Mouse (Mus musculus) stomach, embryonic 14.5 days (tissue): ENCODE results near the gene AY074887. TPM values are rescaled to one million over a fixed set of nuclear protein-coding genes. Genes with fewer than 3 reads are reported as not detected.
A peak's percentile ranks its signal among the peaks of the same experiment; 100 is the strongest.

ENCODE experiments used
- ATAC-seq: fragments of 200-750 bp; cut with Nextera tagmentation; 2 replicates; pipeline ENCODE4 v1.8.0; 2017; ENCODE audit warnings: low read depth, moderate TSS enrichment; ENCODE audit not compliant: insufficient number of reproducible peaks, insufficient read depth, low FRiP score
- H3K27ac ChIP-seq: fragments of 300-500 bp; sonication (generic); 2 replicates; pipeline ENCODE4 v1.5.1; 2014; ENCODE audit warnings: mild to moderate bottlenecking, low read length, moderate library complexity, mixed read lengths
- H3K27me3 ChIP-seq: fragments of 300-500 bp; sonication (generic); 2 replicates; pipeline ENCODE4 v1.6.1; 2014; ENCODE audit warnings: low read length, control low read depth, mixed read lengths; ENCODE audit not compliant: control insufficient read depth, insufficient read depth
- H3K36me3 ChIP-seq: fragments of 300-500 bp; sonication (generic); 2 replicates; pipeline ENCODE4 v1.6.1; 2014; ENCODE audit warnings: mild to moderate bottlenecking, control low read depth, low read length, moderate library complexity, mixed read lengths; ENCODE audit not compliant: control insufficient read depth, insufficient read depth
- H3K4me1 ChIP-seq: fragments of 300-500 bp; sonication (generic); 2 replicates; pipeline ENCODE4 v1.6.1; 2014; ENCODE audit warnings: low read length, control low read depth, mixed read lengths; ENCODE audit not compliant: control insufficient read depth, insufficient read depth
- H3K4me2 ChIP-seq: fragments of 300-500 bp; sonication (generic); replicated peaks from 2 replicates; pipeline ENCODE4 v1.6.1; 2014; ENCODE audit warnings: low read depth, low read length, control low read depth
- H3K4me3 ChIP-seq: fragments of 300-500 bp; sonication (generic); 2 replicates; pipeline ENCODE4 v1.5.1; 2014; ENCODE audit warnings: low read depth, low read length, control low read depth
- H3K9ac ChIP-seq: fragments of 300-500 bp; sonication (generic); replicated peaks from 2 replicates; pipeline ENCODE4 v1.6.1; 2014; ENCODE audit warnings: low read depth, mild to moderate bottlenecking, control low read depth, low read length, moderate library complexity, mixed read lengths
- H3K9me3 ChIP-seq: fragments of 300-500 bp; sonication (generic); 2 replicates; pipeline ENCODE4 v1.6.1; 2016; ENCODE audit warnings: low read depth, low read length, control low read depth; ENCODE audit not compliant: control insufficient read depth
- WGBS: fragments of 180-500 bp; shearing (Covaris S2); extraction: QIAGEN DNeasy Blood & Tissue Kit; methylation state at CpG from one replicate; pipeline ENCODE4 v1.1.7; 2014; 5-methylcytosine and 5-hydroxymethylcytosine counted together
- polyA plus RNA-seq: library from polyadenylated mRNA; unstranded; fragments of >200 nt; fragmentation: Nextera tagmentation; extraction: Ambion mirVana; gene quantifications from 2 replicates; pipeline ENCODE4 v1.2.1, GENCODE M21; 2014

AY074887 gene
- 0.48 and 0.68 TPM in 2 replicates for polyA plus RNA-seq

DNA sequence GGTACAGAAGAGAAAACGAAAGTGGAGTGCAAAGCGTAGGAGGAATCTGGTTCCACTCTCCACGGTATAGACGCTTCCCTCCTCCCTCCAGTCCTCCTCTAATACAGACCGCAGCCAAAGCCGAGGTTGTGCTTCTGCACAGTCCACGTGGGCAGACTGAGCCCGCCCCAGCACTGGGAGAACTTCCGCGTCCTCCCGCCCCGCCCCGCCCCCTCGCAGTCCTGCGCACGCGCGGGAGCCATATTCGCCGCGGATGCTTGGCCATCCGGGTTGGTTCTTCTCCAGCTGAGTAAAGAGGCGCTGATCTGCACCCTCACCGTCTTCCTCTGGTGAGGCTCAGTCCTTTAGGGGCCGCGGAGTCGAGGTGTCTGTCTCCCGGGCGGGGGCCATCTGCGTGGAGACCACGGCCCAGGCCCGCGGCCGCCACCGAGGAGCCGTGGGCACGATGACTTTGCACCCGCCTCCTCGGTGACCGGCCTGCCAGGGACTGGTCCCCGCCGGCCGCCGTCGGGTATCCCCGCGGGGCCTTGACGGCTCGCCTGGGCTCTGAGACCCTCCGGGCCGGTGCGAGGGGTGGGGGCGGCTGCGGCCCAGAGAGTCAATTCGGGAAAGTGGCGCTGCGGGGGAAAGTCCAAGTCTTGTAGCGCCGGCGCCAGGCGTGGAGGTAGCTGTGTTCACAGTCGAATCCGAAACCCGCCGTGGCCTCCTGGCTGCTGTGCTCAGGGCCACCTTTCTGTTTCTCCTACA, at the start of gene AY074887, which contains the start of gene Psma4:
TSS of gene AY074887 (minus strand) at position 424 of the 747 bp plus-strand sequence.
TSS of gene Psma4 (plus strand) at position 216 of the 747 bp plus-strand sequence.
- peak; percentile 100 for ATAC-seq
- under 1% methylated on average over 65 of the region's 65 CpGs for WGBS
- H3K27me3 ChIP-seq = no peaks in the 10 kb centered on the region

DNA sequence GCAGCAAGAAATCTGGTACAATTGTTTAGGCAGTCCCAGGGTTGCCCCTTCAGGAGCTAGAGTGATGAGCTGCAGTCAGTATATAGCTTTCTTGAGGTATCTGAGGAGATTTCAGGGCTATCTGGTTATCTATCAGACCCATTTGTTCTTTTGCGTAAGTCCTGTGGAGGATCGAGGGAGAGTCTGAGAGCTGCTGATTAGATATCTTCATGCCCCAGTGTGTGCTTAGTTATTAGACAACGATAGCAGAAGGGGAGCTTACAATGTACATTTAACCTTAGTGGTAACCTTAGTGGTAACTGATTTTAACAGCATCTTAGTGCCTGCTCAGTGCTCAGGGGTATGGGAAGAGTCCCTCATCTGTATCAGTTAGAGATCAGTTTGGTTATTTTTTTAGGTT, 44.8 kb upstream of the AY074887 start:
- 61% methylated on average over 3 of the region's 3 CpGs for WGBS

More for the DNA sequence above, at the start of gene AY074887, which contains the start of gene Psma4:
- Histone ChIP-seq H3K4me2 (peak within 1 kb of the TSS; percentile 78), H3K9ac (peak within 1 kb of the TSS; percentile 78), H3K27ac (peak within 1 kb of the TSS; percentile 91), H3K4me1 (peaks cover 12% of the 10 kb centered on the region; the same call in 1 of the 2 replicates), H3K36me3 (peaks cover 23% of the 10 kb centered on the region), H3K9me3 (no peaks in the 10 kb centered on the region), H3K4me3 (peak within 1 kb of the TSS; percentile 81)

DNA sequence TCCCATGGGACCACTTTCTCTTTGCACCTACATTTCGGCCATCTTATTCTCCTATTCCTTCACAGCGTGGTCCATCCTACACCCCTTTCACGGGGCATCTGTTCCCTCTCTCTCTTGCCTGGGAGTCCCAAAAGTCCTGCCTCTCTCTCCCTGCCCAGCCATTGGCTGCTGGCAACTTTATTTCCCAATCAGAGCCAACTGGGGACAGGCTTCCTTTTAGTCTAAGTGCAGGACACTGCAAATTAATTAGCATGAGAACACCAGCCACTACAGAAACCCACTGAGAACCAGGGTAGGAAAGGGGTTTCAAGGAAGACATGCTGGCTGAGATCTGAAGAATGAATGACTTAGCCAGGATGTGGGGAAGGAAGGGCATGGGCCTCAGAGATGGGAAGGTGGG, 43.6 kb upstream of the AY074887 start:
- Histone ChIP-seq H3K4me1 (no peaks in the 10 kb centered on the region), H3K36me3 (no peaks in the 10 kb centered on the region), H3K27me3 (no peaks in the 10 kb centered on the region), H3K9me3 (no peaks in the 10 kb centered on the region), H3K9ac (no peak overlapping the region), H3K4me2 (no peak overlapping the region), H3K4me3 (no peak overlapping the region), H3K27ac (no peak overlapping the region)
- ATAC-seq = no peak
- 52% methylated on average over 3 of the region's 3 CpGs for WGBS

More for the DNA sequence above, 44.8 kb upstream of the AY074887 start:
- Histone ChIP-seq H3K4me1 (no peaks in the 10 kb centered on the region), H3K27me3 (no peaks in the 10 kb centered on the region), H3K9ac (no peak overlapping the region), H3K27ac (no peak overlapping the region), H3K4me2 (no peak overlapping the region), H3K36me3 (no peaks in the 10 kb centered on the region), H3K9me3 (no peaks in the 10 kb centered on the region), H3K4me3 (no peak overlapping the region)
- ATAC-seq = no peak

- H3K4me3 ChIP-seq = no peak overlapping the region
- WGBS = 77% methylated on average over 3 of the region's 3 CpGs
- no peaks in the 10 kb centered on the region for H3K27me3 ChIP-seq
- H3K27ac ChIP-seq = no peak overlapping the region
- no peaks in the 10 kb centered on the region for H3K4me1 ChIP-seq
- no peak for ATAC-seq
- no peaks in the 10 kb centered on the region for H3K36me3 ChIP-seq
- H3K9me3 ChIP-seq = no peaks in the 10 kb centered on the region
- no peak overlapping the region for H3K4me2 ChIP-seq
- no peak overlapping the region for H3K9ac ChIP-seq
Observed at GRCm38 (mm10) chr9:54990362-54990761, 39.6 kb upstream of the AY074887 start.

DNA sequence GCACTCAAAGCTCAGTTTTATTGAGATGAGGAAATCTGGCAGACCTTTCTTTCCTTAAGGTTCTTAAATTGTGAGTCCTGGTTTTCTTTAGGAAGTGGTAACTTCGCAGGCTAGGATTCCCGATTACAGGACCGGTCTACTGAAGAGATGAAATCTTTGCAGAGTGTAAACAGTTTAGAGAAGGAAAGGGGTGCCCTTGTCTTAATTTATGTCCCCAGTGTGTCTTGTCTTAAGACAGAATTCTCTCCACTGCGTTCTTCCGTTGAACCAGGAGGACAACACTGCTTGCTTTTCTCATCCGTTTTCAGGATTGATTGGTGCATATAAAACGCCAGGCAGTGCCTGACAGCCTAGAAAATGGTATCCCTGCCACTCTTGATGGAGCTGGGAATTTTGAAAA, 31.6 kb upstream of the AY074887 start:
- H3K9me3 ChIP-seq = no peaks in the 10 kb centered on the region
- ATAC-seq = no peak
- H3K4me3 ChIP-seq = peak overlapping the region; percentile 55
- no peak overlapping the region for H3K27ac ChIP-seq
- peak overlapping the region; percentile 94 for H3K4me2 ChIP-seq
- WGBS = 5% methylated on average over 7 of the region's 7 CpGs
- peaks cover 13% of the 10 kb centered on the region; the same call in 1 of the 2 replicates for H3K27me3 ChIP-seq
- no peak overlapping the region for H3K9ac ChIP-seq
- no peaks in the 10 kb centered on the region for H3K36me3 ChIP-seq
- no peaks in the 10 kb centered on the region for H3K4me1 ChIP-seq

DNA sequence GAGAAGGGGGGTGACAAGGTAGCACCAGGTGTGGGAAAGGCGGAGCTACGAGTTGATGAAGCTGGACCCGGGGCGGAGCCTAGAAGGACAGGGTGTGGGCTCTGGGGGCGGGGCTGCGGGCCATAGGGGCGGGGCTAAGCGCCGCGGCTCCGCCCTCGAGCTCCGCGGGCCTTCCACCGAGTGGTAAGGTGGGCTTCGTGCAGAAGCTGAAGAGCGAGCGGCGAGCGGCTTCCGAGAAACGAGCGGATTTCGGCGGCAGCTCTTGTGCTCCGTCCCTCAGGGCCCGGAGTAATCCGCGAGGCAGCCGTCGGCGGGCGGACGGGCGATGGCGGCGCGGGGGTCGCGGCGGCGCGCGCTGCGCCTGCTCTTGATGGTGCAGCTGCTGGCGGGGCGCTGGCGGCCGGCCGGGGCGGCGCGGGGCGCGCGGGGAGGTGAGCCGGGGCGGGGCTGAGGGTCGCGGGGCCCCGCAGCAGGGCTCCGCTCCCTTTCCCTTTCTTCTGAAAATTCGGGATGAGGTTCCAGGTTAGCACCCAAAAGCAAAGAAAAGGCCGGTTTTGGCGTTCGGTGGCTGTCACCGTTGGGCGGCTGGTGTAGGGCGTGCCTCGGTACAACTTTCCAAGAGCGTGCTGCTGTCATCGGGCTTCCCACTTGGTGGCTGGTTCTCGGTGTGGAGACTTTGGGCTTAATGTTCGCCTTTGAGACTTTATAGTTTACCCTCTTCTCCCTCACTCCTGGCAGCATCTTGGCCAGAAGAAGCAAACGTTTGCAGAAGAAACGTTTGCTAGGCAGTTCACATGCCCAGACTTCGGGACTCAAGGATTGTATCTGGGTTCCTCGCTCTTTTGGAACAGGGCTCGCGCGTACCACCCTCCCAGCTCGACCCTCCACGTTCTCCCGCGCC, 30.7 kb upstream of the AY074887 start:
- Histone ChIP-seq H3K4me3 (peak overlapping the region; percentile 55), H3K9me3 (no peaks in the 10 kb centered on the region), H3K36me3 (no peaks in the 10 kb centered on the region), H3K4me2 (peak overlapping the region; percentile 94), H3K27ac (no peak overlapping the region), H3K27me3 (peaks cover 13% of the 10 kb centered on the region; the same call in 1 of the 2 replicates), H3K4me1 (no peaks in the 10 kb centered on the region), H3K9ac (peak overlapping the region; percentile 21; the same call in 1 of the 2 replicates)
- peak; percentile 76; the same call in 1 of the 2 replicates for ATAC-seq
- under 1% methylated on average over 76 of the region's 85 CpGs for WGBS

DNA sequence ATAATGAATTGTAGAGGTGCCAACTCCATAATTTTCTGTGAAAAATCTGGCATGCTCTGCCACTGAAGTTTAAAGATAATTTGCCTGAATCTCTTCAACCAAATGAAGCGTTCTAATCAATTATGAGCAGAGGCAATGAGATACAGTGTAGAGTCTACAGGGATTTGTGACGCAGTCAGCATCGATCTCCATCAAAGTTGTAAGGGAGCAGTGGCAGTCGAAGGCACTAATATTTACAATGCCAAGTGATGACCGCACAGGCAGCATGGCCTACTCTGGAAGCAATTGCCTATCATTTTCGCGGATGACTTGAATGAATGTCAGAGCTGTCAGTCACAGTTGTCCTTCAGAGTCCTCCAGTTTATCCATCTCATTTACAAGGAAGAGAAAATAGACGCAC, 29.9 kb upstream of the AY074887 start, which contains the start of gene Chrna5:
TSS of gene Chrna5 (plus strand) at position 207 of the 400 bp plus-strand sequence.
- H3K36me3 ChIP-seq = no peaks in the 10 kb centered on the region
- no peak for ATAC-seq
- peak within 1 kb of the TSS; percentile 94 for H3K4me2 ChIP-seq
- no peak within 1 kb of the TSS for H3K27ac ChIP-seq
- peak within 1 kb of the TSS; percentile 21; the same call in 1 of the 2 replicates for H3K9ac ChIP-seq
- WGBS = 63% methylated on average over 8 of the region's 8 CpGs
- H3K27me3 ChIP-seq = peaks cover 13% of the 10 kb centered on the region; the same call in 1 of the 2 replicates
- H3K9me3 ChIP-seq = no peaks in the 10 kb centered on the region
- peak within 1 kb of the TSS; percentile 55 for H3K4me3 ChIP-seq
- no peaks in the 10 kb centered on the region for H3K4me1 ChIP-seq

GRCm38 (mm10) chr9:54969972-54970637, 19.3 kb upstream of the AY074887 start:
- Histone ChIP-seq H3K36me3 (no peaks in the 10 kb centered on the region), H3K9me3 (no peaks in the 10 kb centered on the region), H3K27me3 (no peaks in the 10 kb centered on the region), H3K27ac (no peak overlapping the region), H3K4me1 (no peaks in the 10 kb centered on the region), H3K4me2 (no peak overlapping the region), H3K9ac (no peak overlapping the region), H3K4me3 (no peak overlapping the region)
- ATAC-seq = no peak
- WGBS = 54% methylated on average over 8 of the region's 8 CpGs
